Mouse (Mus musculus) induced T-regulatory cell, adult 2 months (primary cell): ENCODE results near the gene Mllt3.

ENCODE experiments used
- DNase-seq: peaks from one replicate; pipeline ENCODE4 v3.0.0-alpha.2; 2012; ENCODE audit warnings: low read depth

Gene Mllt3

GRCm38 (mm10) chr4:87880297-87880696, 152.9 kb downstream of the Mllt3 start:
- no peak for DNase-seq

- no peak for DNase-seq
Observed at GRCm38 (mm10) chr4:87878701-87879100, 154.5 kb downstream of the Mllt3 start.

GRCm38 (mm10) chr4:87870563-87870962, 162.6 kb downstream of the Mllt3 start:
- DNase-seq = no peak

GRCm38 (mm10) chr4:87866564-87866963, 166.6 kb downstream of the Mllt3 start:
- no peak for DNase-seq

GRCm38 (mm10) chr4:87865848-87866247, 167.3 kb downstream of the Mllt3 start:
- no peak for DNase-seq

- DNase-seq = no peak
Observed at GRCm38 (mm10) chr4:87865041-87865440, 168.1 kb downstream of the Mllt3 start.

GRCm38 (mm10) chr4:87863212-87863611, 170.0 kb downstream of the Mllt3 start:
- no peak for DNase-seq

- DNase-seq = no peak
Observed at GRCm38 (mm10) chr4:87860723-87861122, 172.4 kb downstream of the Mllt3 start.

- peak; percentile 19 for DNase-seq
Observed at GRCm38 (mm10) chr4:87859148-87859547, 174.0 kb downstream of the Mllt3 start.

- no peak for DNase-seq
Observed at GRCm38 (mm10) chr4:87857982-87858381, 175.2 kb downstream of the Mllt3 start.

- DNase-seq = no peak
Observed at GRCm38 (mm10) chr4:87852461-87852860, 180.7 kb downstream of the Mllt3 start.

GRCm38 (mm10) chr4:87850051-87850450, 183.1 kb downstream of the Mllt3 start:
- DNase-seq = no peak

- DNase-seq = no peak
Observed at GRCm38 (mm10) chr4:87844668-87845210, 188.4 kb downstream of the Mllt3 start.

GRCm38 (mm10) chr4:87840210-87840910, 192.8 kb downstream of the Mllt3 start:
- DNase-seq = no peak

GRCm38 (mm10) chr4:87838716-87839115, 194.4 kb downstream of the Mllt3 start:
- no peak for DNase-seq

GRCm38 (mm10) chr4:87837471-87838361, 195.4 kb downstream of the Mllt3 start:
- no peak for DNase-seq

GRCm38 (mm10) chr4:87836257-87836656, 196.9 kb downstream of the Mllt3 start:
- no peak for DNase-seq

GRCm38 (mm10) chr4:87835191-87835590, 198.0 kb downstream of the Mllt3 start:
- DNase-seq = no peak

- no peak for DNase-seq
Observed at GRCm38 (mm10) chr4:87834310-87834709, 198.9 kb downstream of the Mllt3 start.

GRCm38 (mm10) chr4:87830794-87831306, 202.3 kb downstream of the Mllt3 start:
- DNase-seq = no peak

- DNase-seq = no peak
Observed at GRCm38 (mm10) chr4:87829426-87830063, 203.6 kb downstream of the Mllt3 start.

GRCm38 (mm10) chr4:87826336-87826735, 206.8 kb downstream of the Mllt3 start:
- DNase-seq = no peak
